In the genomic region with DNA sequence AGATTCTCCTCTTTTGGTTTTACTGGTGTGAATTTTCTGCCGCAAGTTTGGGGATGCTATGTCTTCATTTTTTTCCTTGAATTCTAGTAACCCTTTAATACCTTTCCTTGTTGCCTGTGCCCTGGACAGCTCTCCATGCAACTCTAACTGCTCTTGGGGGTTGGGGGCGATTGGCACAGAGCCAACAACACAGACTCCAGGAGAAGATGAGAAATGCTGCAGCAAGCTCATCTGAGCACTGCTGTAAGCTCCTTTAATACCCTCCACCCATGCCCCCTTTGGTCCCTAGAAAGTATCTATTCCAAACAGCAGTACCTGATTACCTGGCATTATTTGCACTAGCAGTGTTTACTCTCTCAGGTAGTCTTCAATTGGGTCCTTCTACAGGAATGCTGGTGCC, we compare ENCODE assay signal across 6 mouse cellular contexts.
DNase-seq lines count a peak whose midpoint lies in the region.

No protein-coding gene starts in this region.

- DNase-seq in 3T3-L1 (ENCODE audit: low read depth, low spot score) (peak; percentile 36), NIH3T3 (ENCODE audit: low read depth) (peak; percentile 53), adipocyte (ENCODE audit: low spot score) (peak; percentile 43)
- DNase-seq in heart, adult 11 months: peak; percentile 85
- DNase-seq in lung, postnatal 10 days: peak; percentile 7
- peak; percentile 43 for DNase-seq in testis, postnatal 10 days (ENCODE audit: low spot score)

Comparison
In these comparisons a context has a peak if more than half of its experiments do, and no peak if none do; other contexts are left out.
1. Peak in every context shown above with its lines: DNase-seq.
2. DNase-seq: peak in every context shown above with its lines; median percentile 85 in heart, adult 11 months; 53 in NIH3T3; 43 in adipocyte; 43 in testis, postnatal 10 days; 36 in 3T3-L1; 7 in lung, postnatal 10 days.